Mouse (Mus musculus): ENCODE data around the gene Rexo1. TPM values are rescaled to one million over a fixed set of nuclear protein-coding genes. Genes with fewer than 3 reads are reported as not detected.
A peak's percentile ranks its signal among the peaks of the same experiment; 100 is the strongest.

Gene Rexo1
- polyA plus RNA-seq, 1 experiment from 2014 or later: 15.0 TPM

DNA sequence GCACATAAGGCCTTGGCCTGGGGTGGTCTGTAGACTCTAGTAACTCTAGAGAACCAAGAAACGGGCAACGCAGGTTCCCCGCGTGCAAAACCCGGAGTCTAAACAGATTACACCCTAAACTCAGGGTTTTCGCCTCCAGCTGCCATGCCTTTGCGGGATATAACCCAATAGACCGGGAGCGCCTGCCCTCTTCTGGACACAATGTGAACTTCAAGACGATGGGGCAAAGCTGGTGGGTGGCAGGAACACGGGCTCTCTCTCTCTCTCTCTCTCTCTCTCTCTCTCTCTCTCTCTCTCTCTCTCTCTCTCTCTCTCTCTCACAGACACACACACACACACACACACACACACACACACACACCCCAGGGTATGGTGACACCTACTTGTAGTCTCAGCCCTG, 55.1 kb downstream of the Rexo1 start:
- Histone ChIP-seq H3K9ac (ENCODE audit: low read length) (no peak overlapping the region), H3K27me3 (ENCODE audit: control insufficient read depth, insufficient read depth, low read length) (peaks cover 54% of the 10 kb centered on the region), H3K9me3 (replicated peaks; ENCODE audit: control insufficient read depth, low read length) (no peaks in the 10 kb centered on the region), H3K4me1 (ENCODE audit: control insufficient read depth, insufficient read depth, low read length) (peaks cover 11% of the 10 kb centered on the region), H3K4me2 (ENCODE audit: low read depth, low read length) (no peak overlapping the region), H3K36me3 (ENCODE audit: control insufficient read depth, insufficient read depth) (no peaks in the 10 kb centered on the region), H3K4me3 (ENCODE audit: low read length) (no peak overlapping the region), H3K27ac (ENCODE audit: low read length) (no peak overlapping the region)
- ATAC-seq (replicated peaks; ENCODE audit: extremely low read depth, insufficient read depth, low FRiP score): peak; percentile 24; the same call in 1 of the 2 replicates
- under 1% methylated on average over 11 of the region's 11 CpGs for WGBS

DNA sequence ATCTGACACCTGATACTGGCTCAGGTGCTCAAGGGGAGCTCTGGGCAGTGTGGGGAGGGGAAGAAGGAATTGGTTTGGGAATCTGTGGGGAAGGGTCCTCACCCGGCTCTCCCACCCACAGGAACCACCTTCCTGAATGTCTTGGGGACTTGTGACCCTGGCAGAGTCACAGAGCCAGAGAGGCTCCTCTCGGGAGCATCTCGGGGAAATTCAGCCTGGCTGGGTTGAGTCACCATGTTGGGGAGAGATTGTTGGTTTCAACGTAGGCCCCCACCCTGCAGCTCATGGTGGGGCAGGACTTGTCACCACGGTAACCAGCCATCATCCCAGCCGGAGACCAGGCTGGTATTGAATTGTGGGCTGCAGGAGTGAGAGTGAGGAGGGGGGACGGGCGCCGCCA, 56.6 kb downstream of the Rexo1 start:
- H3K4me3 ChIP-seq (ENCODE audit: low read length): no peak overlapping the region
- H3K9me3 ChIP-seq (replicated peaks; ENCODE audit: control insufficient read depth, low read length): no peaks in the 10 kb centered on the region
- no peak for ATAC-seq (replicated peaks; ENCODE audit: extremely low read depth, insufficient read depth, low FRiP score)
- H3K36me3 ChIP-seq (ENCODE audit: control insufficient read depth, insufficient read depth): no peaks in the 10 kb centered on the region
- WGBS: 5% methylated on average over 9 of the region's 9 CpGs
- no peak overlapping the region for H3K9ac ChIP-seq (ENCODE audit: low read length)
- no peak overlapping the region for H3K27ac ChIP-seq (ENCODE audit: low read length)
- H3K4me1 ChIP-seq (ENCODE audit: control insufficient read depth, insufficient read depth, low read length): peaks cover 8% of the 10 kb centered on the region
- H3K27me3 ChIP-seq (ENCODE audit: control insufficient read depth, insufficient read depth, low read length): peaks cover 67% of the 10 kb centered on the region
- no peak overlapping the region for H3K4me2 ChIP-seq (ENCODE audit: low read depth, low read length)

- ATAC-seq (replicated peaks; ENCODE audit: extremely low read depth, insufficient read depth, low FRiP score): peak; percentile 63; the same call in 1 of the 2 replicates
- Histone ChIP-seq H3K27ac (ENCODE audit: low read length) (no peak overlapping the region), H3K36me3 (ENCODE audit: control insufficient read depth, insufficient read depth) (no peaks in the 10 kb centered on the region), H3K27me3 (ENCODE audit: control insufficient read depth, insufficient read depth, low read length) (peaks cover 73% of the 10 kb centered on the region), H3K4me2 (ENCODE audit: low read depth, low read length) (peak overlapping the region; percentile 42), H3K9me3 (replicated peaks; ENCODE audit: control insufficient read depth, low read length) (no peaks in the 10 kb centered on the region), H3K4me1 (ENCODE audit: control insufficient read depth, insufficient read depth, low read length) (peaks cover 7% of the 10 kb centered on the region), H3K4me3 (ENCODE audit: low read length) (peak overlapping the region; percentile 21; the same call in 1 of the 2 replicates), H3K9ac (ENCODE audit: low read length) (peak overlapping the region; percentile 34; the same call in 1 of the 2 replicates)
- 2% methylated on average over 27 of the region's 27 CpGs for WGBS
Observed at GRCm38 (mm10) chr10:80503599-80504220, 57.6 kb downstream of the Rexo1 start.

DNA sequence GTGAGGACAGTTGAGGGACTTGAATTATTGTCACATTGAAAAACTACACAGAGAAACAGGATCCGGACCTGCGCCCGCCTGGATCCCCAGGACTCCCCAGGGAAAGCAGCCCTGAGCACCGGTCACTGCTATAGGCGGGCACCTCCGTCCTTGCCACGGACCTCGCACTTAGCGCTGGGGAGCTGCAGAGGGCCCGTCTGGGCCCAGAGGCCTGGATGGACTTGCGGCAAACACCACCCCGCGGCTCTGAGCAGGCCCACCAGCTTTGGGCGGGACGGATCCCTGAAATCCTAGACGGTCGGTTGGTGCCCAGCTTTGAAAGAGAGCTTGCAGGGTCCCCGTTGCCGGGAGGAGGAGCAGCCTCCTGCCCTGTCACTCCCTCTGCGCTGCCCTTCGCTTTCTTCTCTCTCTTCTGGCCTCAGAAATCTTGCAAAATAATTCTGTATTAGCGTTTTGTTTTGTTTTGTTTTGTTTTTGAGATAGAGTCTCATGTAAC, 58.5 kb downstream of the Rexo1 start:
- no peak for ATAC-seq (replicated peaks; ENCODE audit: extremely low read depth, insufficient read depth, low FRiP score)
- WGBS: 8% methylated on average over 22 of the region's 22 CpGs
- no peaks in the 10 kb centered on the region for H3K9me3 ChIP-seq (replicated peaks; ENCODE audit: control insufficient read depth, low read length)
- H3K9ac ChIP-seq (ENCODE audit: low read length): no peak overlapping the region
- no peak overlapping the region for H3K4me3 ChIP-seq (ENCODE audit: low read length)
- no peaks in the 10 kb centered on the region for H3K36me3 ChIP-seq (ENCODE audit: control insufficient read depth, insufficient read depth)
- no peak overlapping the region for H3K27ac ChIP-seq (ENCODE audit: low read length)
- H3K4me2 ChIP-seq (ENCODE audit: low read depth, low read length): no peak overlapping the region
- H3K4me1 ChIP-seq (ENCODE audit: control insufficient read depth, insufficient read depth, low read length): peaks cover 7% of the 10 kb centered on the region
- H3K27me3 ChIP-seq (ENCODE audit: control insufficient read depth, insufficient read depth, low read length): peaks cover 81% of the 10 kb centered on the region

DNA sequence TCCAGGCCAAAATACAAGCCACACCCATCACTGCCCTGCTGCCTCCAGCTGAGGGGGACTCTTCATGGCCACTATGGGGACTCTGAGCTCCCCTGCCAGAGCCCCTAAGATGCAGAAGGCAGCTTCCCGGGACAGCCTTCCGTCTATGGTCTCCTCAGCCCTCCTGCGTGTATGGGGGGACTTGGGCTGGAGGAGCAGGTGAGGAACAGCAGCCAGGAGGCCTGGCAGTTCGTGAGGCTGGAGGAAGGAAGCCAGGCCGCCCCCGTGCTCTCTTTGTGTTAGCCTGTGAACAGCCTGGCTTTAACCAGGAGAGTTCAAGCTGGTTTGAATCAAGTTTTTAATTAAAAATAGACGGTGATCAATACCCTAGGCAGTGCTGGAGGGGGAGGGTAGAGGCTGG, 59.1 kb downstream of the Rexo1 start:
- ATAC-seq (replicated peaks; ENCODE audit: extremely low read depth, insufficient read depth, low FRiP score): no peak
- H3K27ac ChIP-seq (ENCODE audit: low read length): no peak overlapping the region
- peaks cover 7% of the 10 kb centered on the region for H3K4me1 ChIP-seq (ENCODE audit: control insufficient read depth, insufficient read depth, low read length)
- H3K4me3 ChIP-seq (ENCODE audit: low read length): no peak overlapping the region
- 3% methylated on average over 7 of the region's 7 CpGs for WGBS
- no peak overlapping the region for H3K4me2 ChIP-seq (ENCODE audit: low read depth, low read length)
- H3K9ac ChIP-seq (ENCODE audit: low read length): no peak overlapping the region
- peaks cover 83% of the 10 kb centered on the region for H3K27me3 ChIP-seq (ENCODE audit: control insufficient read depth, insufficient read depth, low read length)
- H3K9me3 ChIP-seq (replicated peaks; ENCODE audit: control insufficient read depth, low read length): no peaks in the 10 kb centered on the region
- H3K36me3 ChIP-seq (ENCODE audit: control insufficient read depth, insufficient read depth): no peaks in the 10 kb centered on the region

DNA sequence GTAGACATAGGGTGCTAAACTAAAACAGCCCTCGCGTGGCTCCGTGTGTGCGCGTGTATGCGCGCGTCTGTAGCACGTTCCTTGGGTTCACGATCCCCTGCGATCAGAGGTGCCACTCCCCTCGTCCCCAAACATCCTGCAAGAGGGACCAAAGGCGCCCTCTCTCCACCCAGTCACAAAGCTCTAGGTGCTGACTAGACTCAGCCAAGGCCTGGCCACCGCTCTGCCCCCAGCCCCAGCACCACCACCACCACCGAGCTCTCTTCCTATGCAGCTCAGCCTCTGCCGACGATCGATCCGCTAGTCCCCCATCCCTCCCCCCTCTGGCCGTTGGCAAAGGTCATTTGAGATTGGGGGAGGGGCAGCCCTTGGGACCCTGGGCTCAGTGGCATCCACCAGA, 64.9 kb downstream of the Rexo1 start:
- 1% methylated on average over 20 of the region's 20 CpGs for WGBS
- Histone ChIP-seq H3K9ac (ENCODE audit: low read length) (no peak overlapping the region), H3K4me3 (ENCODE audit: low read length) (peak overlapping the region; percentile 51), H3K4me1 (ENCODE audit: control insufficient read depth, insufficient read depth, low read length) (peaks cover 12% of the 10 kb centered on the region), H3K36me3 (ENCODE audit: control insufficient read depth, insufficient read depth) (no peaks in the 10 kb centered on the region), H3K4me2 (ENCODE audit: low read depth, low read length) (no peak overlapping the region), H3K27me3 (ENCODE audit: control insufficient read depth, insufficient read depth, low read length) (peaks cover 95% of the 10 kb centered on the region), H3K27ac (ENCODE audit: low read length) (no peak overlapping the region), H3K9me3 (replicated peaks; ENCODE audit: control insufficient read depth, low read length) (no peaks in the 10 kb centered on the region)
- ATAC-seq (replicated peaks; ENCODE audit: extremely low read depth, insufficient read depth, low FRiP score): no peak

DNA sequence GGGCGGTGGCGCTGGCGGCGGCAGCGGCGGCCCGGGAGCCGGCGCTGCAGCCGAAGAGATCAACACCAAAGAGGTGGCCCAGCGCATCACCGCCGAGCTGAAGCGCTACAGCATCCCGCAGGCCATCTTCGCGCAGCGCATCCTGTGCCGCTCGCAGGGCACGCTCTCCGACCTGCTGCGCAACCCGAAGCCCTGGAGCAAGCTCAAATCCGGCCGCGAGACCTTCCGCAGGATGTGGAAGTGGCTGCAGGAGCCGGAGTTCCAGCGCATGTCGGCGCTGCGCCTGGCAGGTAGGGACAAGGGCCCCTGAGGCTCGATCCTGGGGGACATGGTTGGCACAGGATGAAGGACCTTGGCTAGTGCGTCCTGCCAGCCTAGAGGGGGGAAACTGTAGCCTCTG, 65.5 kb downstream of the Rexo1 start:
- Histone ChIP-seq H3K27ac (ENCODE audit: low read length) (no peak overlapping the region), H3K36me3 (ENCODE audit: control insufficient read depth, insufficient read depth) (no peaks in the 10 kb centered on the region), H3K27me3 (ENCODE audit: control insufficient read depth, insufficient read depth, low read length) (peaks cover 96% of the 10 kb centered on the region), H3K4me2 (ENCODE audit: low read depth, low read length) (peak overlapping the region; percentile 87), H3K9ac (ENCODE audit: low read length) (no peak overlapping the region), H3K9me3 (replicated peaks; ENCODE audit: control insufficient read depth, low read length) (no peaks in the 10 kb centered on the region), H3K4me3 (ENCODE audit: low read length) (peak overlapping the region; percentile 51), H3K4me1 (ENCODE audit: control insufficient read depth, insufficient read depth, low read length) (peaks cover 12% of the 10 kb centered on the region)
- WGBS: 0% methylated on average over 34 of the region's 35 CpGs
- no peak for ATAC-seq (replicated peaks; ENCODE audit: extremely low read depth, insufficient read depth, low FRiP score)

- peak within 1 kb of the TSS; percentile 51 for H3K9ac ChIP-seq (ENCODE audit: low read length)
- peak; percentile 42 for ATAC-seq (replicated peaks; ENCODE audit: extremely low read depth, insufficient read depth, low FRiP score)
Observed at GRCm38 (mm10) chr10:80494732-80495131, 66.6 kb downstream of the Rexo1 start, which contains the start of gene Onecut3. Onecut3 (plus strand) TSS chr10:80494835.

More at GRCm38 (mm10) chr10:80494732-80495131, 66.6 kb downstream of the Rexo1 start, which contains the start of gene Onecut3:
- Histone ChIP-seq H3K36me3 (ENCODE audit: control insufficient read depth, insufficient read depth) (no peaks in the 10 kb centered on the region), H3K4me3 (ENCODE audit: low read length) (peak within 1 kb of the TSS; percentile 51), H3K9me3 (replicated peaks; ENCODE audit: control insufficient read depth, low read length) (no peaks in the 10 kb centered on the region), H3K4me1 (ENCODE audit: control insufficient read depth, insufficient read depth, low read length) (peaks cover 15% of the 10 kb centered on the region), H3K4me2 (ENCODE audit: low read depth, low read length) (peak within 1 kb of the TSS; percentile 87), H3K27me3 (ENCODE audit: control insufficient read depth, insufficient read depth, low read length) (peaks cover 97% of the 10 kb centered on the region), H3K27ac (ENCODE audit: low read length) (no peak within 1 kb of the TSS)
- WGBS: under 1% methylated on average over 37 of the region's 42 CpGs

Data from heart, embryonic 16.5 days (tissue).